Mouse (Mus musculus) lung, postnatal 14 days (tissue): ENCODE measurements around the gene Olfr128.
"Not testable (repeated sequence)": the region's sequence is repeated elsewhere in the genome, so short reads cannot be mapped to it uniquely, and the experiment has no call there.

Experiments used
- DNase-seq: peaks from one replicate; pipeline ENCODE4 v3.0.0; 2021

Gene Olfr128

DNA sequence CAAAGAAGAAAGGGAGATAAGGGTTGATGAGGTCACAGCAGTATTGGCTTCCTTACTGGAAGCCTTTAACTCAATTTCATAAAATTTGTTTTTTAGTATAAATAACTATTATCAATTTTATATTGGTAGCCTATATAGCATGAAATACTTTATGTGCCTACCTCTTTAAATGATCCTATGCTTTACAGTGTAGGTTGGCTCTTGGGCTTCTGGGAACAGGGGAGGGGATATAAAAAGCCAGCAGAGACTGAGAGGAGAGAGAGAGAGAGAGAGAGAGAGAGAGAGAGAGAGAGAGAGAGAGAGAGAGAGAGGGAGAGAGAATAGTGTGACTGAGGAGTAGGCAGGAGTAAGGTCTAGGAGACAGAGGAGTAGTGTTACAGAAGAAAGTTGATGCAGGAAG lies at the start of gene Olfr128:
Olfr128 (plus strand) TSS at position 301 of the 400 bp plus-strand sequence.
- DNase-seq, result no peak

DNA sequence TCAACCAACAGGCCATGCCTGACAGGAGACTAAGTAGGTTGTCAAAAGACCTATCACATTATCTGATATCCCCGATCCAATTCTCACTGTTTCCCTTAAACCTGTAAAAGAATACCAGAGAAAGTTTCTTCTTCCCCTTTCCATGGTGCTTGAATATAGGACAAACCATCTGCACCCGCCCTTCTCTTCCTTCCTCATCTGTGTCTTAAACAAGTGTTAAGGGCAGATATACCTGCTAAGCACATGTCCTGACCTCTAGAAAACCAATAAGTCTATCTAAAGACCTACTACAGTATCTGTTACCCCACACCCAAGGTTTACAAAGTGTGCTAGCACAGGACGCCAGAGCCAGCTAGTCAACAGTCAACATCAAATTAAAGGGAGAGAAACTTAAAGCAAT lies 46.5 kb upstream of the Olfr128 start:
- no peak for DNase-seq

DNA sequence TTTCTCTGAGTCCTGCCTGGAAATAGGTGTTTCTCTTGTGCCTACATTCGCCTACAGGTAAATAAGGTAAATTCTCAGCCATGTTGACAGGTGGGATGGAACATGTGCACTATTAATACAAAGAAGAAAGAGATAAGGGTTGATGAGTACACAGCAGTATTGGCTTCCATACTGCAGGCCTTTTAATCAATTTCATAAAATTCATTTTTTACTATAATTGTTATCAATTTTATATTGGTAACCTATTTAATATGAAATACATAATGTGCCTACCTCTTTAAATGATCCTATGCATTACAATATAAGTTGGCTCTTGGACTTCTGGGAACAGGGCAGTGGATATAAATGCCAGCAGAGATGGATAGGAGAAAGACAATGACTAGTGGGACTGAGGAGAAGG lies 20.2 kb upstream of the Olfr128 start, which contains the start of gene Olfr127:
Olfr127 (plus strand) TSS at position 301 of the 400 bp plus-strand sequence.
- DNase-seq, result no peak

DNA sequence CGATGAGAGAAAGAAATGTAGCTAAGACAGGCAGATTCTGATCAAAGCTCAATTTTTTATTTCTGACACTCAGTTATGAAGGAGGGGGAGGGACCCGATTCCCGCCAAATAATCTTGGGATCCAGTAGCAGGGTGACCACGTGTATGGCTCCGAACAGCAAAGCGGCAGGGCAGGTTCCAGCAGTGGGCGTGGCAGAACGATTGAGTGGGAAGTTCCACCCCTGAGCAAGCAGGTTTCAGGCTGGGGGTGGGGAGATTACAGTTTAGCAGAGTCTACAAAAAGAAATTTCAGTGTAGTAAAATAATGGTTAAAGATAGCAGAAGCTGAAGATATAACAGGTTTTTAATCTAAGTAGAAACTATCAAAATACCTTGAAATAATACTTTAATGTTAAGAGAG lies 13.5 kb upstream of the Olfr128 start:
- DNase-seq, result not testable (repeated sequence)

DNA sequence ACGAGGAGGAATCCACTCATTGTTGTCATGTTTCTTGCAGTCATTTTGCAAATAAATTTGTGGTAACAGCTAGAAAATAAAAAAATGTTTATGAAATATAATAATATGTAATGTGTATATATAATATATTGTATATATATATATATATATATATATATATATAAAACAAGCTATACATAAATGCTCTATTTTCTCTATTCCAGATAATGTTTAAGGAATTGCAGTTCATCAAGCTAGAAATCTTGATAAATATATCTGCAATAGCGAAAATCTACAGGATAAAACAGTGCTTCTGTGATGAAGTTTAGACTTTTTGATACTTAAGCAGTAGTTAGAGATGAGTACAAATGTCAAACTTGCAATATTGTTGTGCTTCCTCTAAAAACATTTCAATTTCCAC lies 32.6 kb downstream of the Olfr128 start, which contains the start of gene Olfr761:
Olfr761 (minus strand) TSS at position 101 of the 400 bp plus-strand sequence.
- no peak for DNase-seq

DNA sequence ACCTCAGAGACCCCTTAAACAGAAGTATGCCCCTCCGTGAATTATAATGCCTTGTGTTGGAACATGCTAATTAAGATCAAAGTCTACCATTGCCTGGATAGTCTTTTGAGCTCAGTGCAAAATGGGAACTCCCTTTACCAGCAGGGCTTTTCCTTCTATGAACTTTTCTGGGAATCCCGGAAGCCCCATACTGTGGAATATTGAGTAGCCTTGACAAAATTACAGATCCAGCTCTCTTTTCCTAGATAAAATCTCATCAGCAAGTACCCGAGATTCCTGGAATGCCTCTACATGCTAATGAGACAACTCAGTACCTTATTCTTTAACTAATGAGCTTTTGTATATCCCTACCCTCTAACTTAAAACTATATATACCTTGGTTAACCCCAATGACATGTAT lies 53.2 kb downstream of the Olfr128 start:
- DNase-seq, result no peak
